Mouse (Mus musculus) retina, adult 2 months (tissue): Measurements from ENCODE around the gene Ocrl.
A peak's percentile ranks its signal among the peaks of the same experiment; 100 is the strongest.

ENCODE experiments used
- DNase-seq: peaks from one replicate; pipeline ENCODE4 v3.0.0-alpha.2; 2012; ENCODE audit warnings: low read depth, low spot score

The Ocrl gene

DNA sequence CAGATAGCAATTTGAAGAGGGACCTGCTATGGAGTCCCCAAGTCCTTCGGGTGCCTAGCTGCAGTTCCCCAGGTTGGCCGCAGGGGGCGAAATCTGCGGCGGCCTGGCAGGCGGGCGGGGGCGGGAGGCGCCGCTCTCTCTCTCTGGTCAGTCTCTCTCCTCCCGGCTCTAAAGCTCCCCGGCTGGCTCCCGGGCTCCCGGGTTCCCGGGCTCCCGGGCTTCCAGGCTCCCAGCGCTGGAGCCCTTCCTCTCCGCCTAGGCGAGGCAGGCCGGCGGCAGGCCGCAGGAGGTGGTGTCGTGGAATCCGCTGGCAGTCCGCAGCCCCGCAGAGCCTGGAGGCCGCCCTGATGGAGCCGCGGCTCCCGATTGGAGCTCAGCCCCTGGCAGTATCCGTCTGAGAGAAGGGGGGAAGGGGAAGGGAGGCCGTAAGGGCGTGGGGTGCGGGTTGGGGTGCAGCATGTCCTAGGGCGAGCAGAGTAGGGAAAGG, at the start of gene Ocrl:
Gene Ocrl, plus strand, starts transcription at position 82 of the 487 bp plus-strand sequence.
- peak; percentile 47 for DNase-seq

GRCm38 (mm10) chrX:47880052-47880451, 32.1 kb upstream of the Ocrl start:
- DNase-seq: no peak

- DNase-seq: no peak
Observed at GRCm38 (mm10) chrX:47882813-47883212, 29.4 kb upstream of the Ocrl start.

GRCm38 (mm10) chrX:47887401-47887800, 24.8 kb upstream of the Ocrl start:
- DNase-seq: no peak

DNA sequence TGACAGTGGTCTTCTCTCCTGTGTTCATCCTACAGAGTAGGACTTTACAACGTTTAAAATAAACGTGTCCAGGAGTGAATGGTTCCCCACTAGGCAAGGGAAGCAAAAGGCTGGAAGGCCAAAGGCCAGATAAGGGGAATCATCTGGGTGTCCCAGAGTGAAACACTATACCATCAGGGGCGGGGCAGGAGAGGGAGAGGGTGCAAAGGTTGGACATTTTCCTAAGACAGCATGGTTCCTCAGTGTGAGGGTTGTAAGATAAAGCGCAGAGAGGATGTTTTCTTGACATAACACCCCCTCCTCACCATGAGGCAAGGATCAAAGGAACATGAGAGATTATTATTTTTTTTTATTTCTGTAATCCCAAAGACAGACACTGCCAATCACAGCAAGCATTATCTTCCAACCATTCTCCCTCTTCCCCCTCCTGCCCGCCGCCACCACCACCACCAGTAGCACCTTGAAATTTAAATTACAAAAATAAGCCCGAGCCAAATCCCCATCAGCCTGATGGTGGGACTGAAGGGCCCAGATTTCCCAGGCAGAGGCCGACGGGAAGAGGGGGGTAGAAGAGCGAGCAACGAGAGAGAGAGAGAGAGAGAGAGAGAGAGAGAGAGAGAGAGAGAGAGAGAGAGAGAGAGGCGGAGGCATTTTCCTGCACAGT, 20.8 kb upstream of the Ocrl start:
- no peak for DNase-seq

DNA sequence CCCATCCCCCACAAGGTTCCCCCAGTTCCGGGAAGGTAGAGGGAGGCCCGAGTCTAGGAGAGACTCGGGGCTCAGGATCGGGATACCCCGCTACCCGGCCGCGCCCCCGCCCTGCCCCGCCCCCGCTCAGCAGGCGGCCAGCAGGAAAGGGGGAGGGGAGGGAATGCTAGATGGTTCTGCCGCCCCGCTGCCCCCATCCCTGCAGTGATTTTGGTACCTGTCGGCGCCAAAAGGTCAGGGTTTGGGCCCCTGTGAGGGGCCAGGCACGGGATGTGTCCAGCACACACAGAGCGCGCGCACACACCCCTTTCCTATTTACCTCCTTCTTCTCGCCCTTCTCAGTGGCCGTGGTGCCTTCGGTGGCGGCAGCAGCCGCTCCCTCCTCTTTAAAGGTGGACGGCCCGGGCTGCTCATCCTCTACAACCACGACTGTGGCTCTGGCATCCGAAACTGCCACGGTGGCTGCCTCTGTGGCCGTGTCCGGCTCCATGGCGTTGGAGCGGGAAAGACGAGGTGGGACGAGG, 20.2 kb upstream of the Ocrl start:
- no peak for DNase-seq

- no peak for DNase-seq
Observed at GRCm38 (mm10) chrX:47892431-47893024, 19.7 kb upstream of the Ocrl start, which contains the start of gene Smarca1. Smarca1 (minus strand) TSS chrX:47892974.

DNA sequence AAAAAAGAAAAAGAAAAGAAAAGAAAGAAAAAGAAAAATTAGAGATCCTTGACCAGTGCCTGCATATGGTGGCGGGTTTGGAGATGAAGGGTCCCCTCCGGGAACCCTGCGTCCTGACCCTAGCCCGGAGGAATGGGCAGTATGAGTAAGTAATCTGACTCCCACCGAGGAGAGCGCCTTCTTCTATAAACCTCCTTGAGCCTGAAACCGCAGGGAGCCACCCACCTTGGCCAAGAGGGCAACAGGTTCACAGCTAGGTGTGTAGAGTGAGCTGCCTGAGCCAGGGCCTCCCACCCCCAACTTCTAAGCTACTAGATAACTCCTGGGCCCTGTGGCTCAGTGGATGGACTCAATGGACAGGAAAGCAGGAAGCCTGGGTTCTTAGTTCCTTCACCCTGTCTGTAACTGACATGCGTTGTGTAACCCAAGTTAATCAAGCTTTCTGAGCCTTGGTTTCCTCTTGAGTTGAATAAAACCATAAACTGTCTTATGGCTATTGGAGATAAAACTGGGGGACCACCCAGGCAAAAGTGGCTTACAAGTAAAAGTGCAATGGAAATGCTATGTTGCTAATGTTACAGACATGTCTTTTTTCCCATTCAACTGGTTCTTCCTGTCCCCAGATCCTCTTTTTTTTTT, 836 bp downstream of the Ocrl start:
- DNase-seq: no peak

DNA sequence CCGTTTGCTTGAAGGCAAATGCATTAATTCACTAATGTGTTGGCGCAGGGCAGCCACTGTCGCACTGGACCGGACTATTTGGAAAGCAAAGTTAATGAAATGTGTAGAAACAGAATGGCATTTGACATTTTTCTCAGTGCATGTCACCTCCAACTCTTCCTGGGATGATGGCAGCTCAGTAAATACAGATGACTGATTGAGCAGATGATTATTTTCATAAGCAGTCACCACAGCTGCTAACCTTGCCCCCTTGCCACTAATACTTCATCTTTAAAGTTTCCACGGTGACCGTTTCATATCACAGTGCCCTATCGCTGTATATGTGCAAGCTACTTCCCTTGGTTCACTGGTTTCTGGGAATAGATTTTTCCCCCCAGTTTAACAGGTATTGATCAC, 1.4 kb downstream of the Ocrl start:
- DNase-seq: no peak

GRCm38 (mm10) chrX:47916831-47917230, 4.6 kb downstream of the Ocrl start:
- DNase-seq: no peak

DNA sequence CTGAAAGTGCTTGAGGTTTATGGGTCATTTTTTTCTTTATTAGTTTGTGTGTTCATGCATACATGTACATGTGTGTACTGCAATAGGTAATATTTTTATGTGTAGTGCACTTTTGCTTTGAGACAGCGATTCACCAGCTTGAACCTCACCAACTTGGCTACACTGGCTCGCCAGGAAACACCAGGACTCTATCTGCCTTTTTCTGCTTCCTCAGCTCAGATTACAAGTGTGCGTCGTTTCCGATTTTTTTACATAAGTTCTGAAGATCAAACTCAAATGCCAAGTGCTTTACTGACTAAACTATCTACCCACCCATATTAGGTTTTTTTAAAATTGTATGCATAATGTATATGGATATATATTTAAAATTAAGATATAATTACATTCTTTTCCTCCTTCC, 8.4 kb downstream of the Ocrl start:
- DNase-seq: no peak

GRCm38 (mm10) chrX:47927981-47928380, 15.8 kb downstream of the Ocrl start:
- no peak for DNase-seq

DNA sequence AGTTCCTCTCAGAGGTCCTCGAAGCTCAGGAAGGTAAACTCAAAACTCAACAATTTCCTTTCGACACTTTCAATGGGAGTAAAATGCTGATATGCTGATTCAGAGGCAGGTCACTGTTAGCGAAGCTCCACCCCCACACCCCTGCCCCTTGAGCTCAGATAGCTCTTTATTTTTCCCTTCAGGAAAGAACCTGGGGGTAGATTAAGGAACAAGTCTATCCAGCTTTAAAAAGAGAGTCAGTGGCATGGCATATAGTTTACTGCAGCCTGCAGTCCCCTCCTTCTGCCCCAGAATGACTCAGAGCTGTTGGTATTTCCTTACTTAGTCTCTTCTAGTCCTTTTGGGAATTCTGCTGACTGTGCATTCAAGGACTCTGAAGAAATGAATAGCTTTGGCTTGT, 18.3 kb downstream of the Ocrl start:
- DNase-seq: no peak

- no peak for DNase-seq
Observed at GRCm38 (mm10) chrX:47934352-47934751, 22.2 kb downstream of the Ocrl start.

- DNase-seq: no peak
Observed at GRCm38 (mm10) chrX:47936885-47937284, 24.7 kb downstream of the Ocrl start.

GRCm38 (mm10) chrX:47937740-47938139, 25.6 kb downstream of the Ocrl start:
- DNase-seq: peak; percentile 55

DNA sequence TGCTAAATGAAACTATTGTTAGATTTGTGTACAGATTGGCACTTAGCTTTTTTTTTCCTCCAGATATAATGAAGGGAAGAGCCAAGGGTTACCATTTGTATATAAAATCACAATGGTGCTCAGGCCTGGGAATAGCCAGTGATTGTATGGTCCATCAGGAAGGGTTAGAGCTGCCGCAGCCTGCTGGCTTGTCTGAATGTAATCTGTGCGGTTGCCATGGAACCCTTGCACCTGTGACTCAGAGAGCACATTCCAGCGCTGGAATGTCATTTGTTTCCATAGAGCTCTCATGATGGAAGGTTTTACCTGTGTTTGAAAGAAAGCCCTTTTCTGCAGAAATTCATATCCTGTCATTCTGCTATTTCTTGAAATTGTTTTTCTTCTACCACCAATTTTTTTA, 37.5 kb downstream of the Ocrl start:
- DNase-seq: no peak

- DNase-seq: no peak
Observed at GRCm38 (mm10) chrX:47962579-47962978, 50.4 kb downstream of the Ocrl start.

DNA sequence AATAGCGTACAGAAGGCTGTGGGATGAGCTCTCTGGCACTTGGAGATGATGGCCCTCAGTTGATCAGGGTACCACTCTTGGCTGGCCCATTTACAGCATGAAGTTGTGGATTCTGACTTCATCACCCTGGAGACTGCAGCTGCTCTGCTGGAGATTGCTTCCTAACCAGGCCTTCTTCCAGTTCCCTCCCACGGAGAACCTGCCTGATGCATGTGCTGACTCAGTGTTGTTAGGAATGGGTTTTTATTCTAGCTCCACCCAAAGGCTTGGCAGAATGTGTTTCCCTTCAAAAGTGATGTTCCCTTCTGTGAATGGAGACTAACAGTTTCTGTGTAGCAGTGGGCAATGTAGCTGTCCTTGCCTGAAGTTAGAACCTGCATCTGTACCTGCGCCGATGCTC, 58.2 kb downstream of the Ocrl start:
- DNase-seq: no peak

- no peak for DNase-seq
Observed at GRCm38 (mm10) chrX:47970864-47971263, 58.7 kb downstream of the Ocrl start.

GRCm38 (mm10) chrX:47971366-47972128, 59.4 kb downstream of the Ocrl start:
- DNase-seq: no peak

- DNase-seq: no peak
Observed at GRCm38 (mm10) chrX:47976551-47976950, 64.4 kb downstream of the Ocrl start.
